Mouse (Mus musculus) heart, embryonic 11.5 days (tissue): ENCODE measurements around the gene Prpsap2. TPM values are rescaled to one million over a fixed set of nuclear protein-coding genes. Genes with fewer than 3 reads are reported as not detected.
A peak's percentile ranks its signal among the peaks of the same experiment; 100 is the strongest.

Experiments
- ATAC-seq: fragments of 200-750 bp; cut with Nextera tagmentation; replicated peaks from 2 replicates; pipeline ENCODE4 v1.8.0; 2017; ENCODE audit warnings: moderate library complexity; ENCODE audit not compliant: insufficient number of reproducible peaks, low FRiP score, low TSS enrichment
- H3K27ac ChIP-seq: fragments of 300-500 bp; sonication (generic); 2 replicates; pipeline ENCODE4 v1.5.1; 2014; ENCODE audit warnings: mild to moderate bottlenecking, low read depth, low read length
- H3K27me3 ChIP-seq: fragments of 300-500 bp; sonication (generic); 2 replicates; pipeline ENCODE4 v1.6.1; 2014; ENCODE audit warnings: mild to moderate bottlenecking, low read length, mixed read lengths; ENCODE audit not compliant: control insufficient read depth, insufficient read depth
- H3K36me3 ChIP-seq: fragments of 300-500 bp; sonication (generic); 2 replicates; pipeline ENCODE4 v1.6.1; 2014; ENCODE audit warnings: mild to moderate bottlenecking, low read length, moderate library complexity, mixed read lengths; ENCODE audit not compliant: control insufficient read depth, insufficient read depth
- H3K4me1 ChIP-seq: fragments of 300-500 bp; sonication (generic); 2 replicates; pipeline ENCODE4 v1.6.1; 2014; ENCODE audit warnings: low read length; ENCODE audit not compliant: control insufficient read depth, insufficient read depth
- H3K4me2 ChIP-seq: fragments of 300-500 bp; sonication (generic); 2 replicates; pipeline ENCODE4 v1.6.1; 2014; ENCODE audit warnings: mild to moderate bottlenecking, moderate library complexity
- H3K4me3 ChIP-seq: fragments of 300-500 bp; sonication (generic); 2 replicates; pipeline ENCODE4 v1.5.1; 2014; ENCODE audit warnings: low read depth, low read length
- H3K9ac ChIP-seq: fragments of 300-500 bp; sonication (generic); 2 replicates; pipeline ENCODE4 v1.6.1; 2014; ENCODE audit warnings: mild to moderate bottlenecking, low read depth, low read length, moderate library complexity
- H3K9me3 ChIP-seq: fragments of 300-500 bp; sonication (generic); replicated peaks from 2 replicates; pipeline ENCODE4 v1.6.1; 2016; ENCODE audit warnings: low read length; ENCODE audit not compliant: control insufficient read depth
- WGBS: fragments of 180-500 bp; shearing (Covaris S2); extraction: QIAGEN DNeasy Blood & Tissue Kit; methylation state at CpG from one replicate; pipeline ENCODE4 v1.1.7; 2014; ENCODE audit not compliant: insufficient replicate concordance; 5-methylcytosine and 5-hydroxymethylcytosine counted together
- polyA plus RNA-seq: library from polyadenylated mRNA; unstranded; fragments of >200 nt; fragmentation: Nextera tagmentation; extraction: Ambion mirVana; gene quantifications from 2 replicates; pipeline ENCODE4 v1.2.1, GENCODE M21; 2014

Gene Prpsap2
- polyA plus RNA-seq, 1 experiment from 2014 or later = 13.8 TPM

GRCm38 (mm10) chr11:61692996-61693395, 68.9 kb downstream of the Prpsap2 start:
- Histone ChIP-seq H3K9ac (no peak overlapping the region), H3K4me1 (peaks cover 15% of the 10 kb centered on the region), H3K9me3 (no peaks in the 10 kb centered on the region), H3K36me3 (no peaks in the 10 kb centered on the region), H3K27ac (no peak overlapping the region), H3K4me3 (no peak overlapping the region), H3K27me3 (no peaks in the 10 kb centered on the region), H3K4me2 (no peak overlapping the region)
- no peak for ATAC-seq
- 87% methylated on average over 5 of the region's 5 CpGs for WGBS

- WGBS = 31% methylated on average over 2 of the region's 2 CpGs
- no peak overlapping the region for H3K4me3 ChIP-seq
- no peak overlapping the region for H3K4me2 ChIP-seq
- no peaks in the 10 kb centered on the region for H3K36me3 ChIP-seq
- no peak overlapping the region for H3K9ac ChIP-seq
- H3K27me3 ChIP-seq = peaks cover 18% of the 10 kb centered on the region
- no peak for ATAC-seq
- peaks cover 57% of the 10 kb centered on the region for H3K4me1 ChIP-seq
- no peaks in the 10 kb centered on the region for H3K9me3 ChIP-seq
- H3K27ac ChIP-seq = no peak overlapping the region
Measured at GRCm38 (mm10) chr11:61687595-61687994, 74.3 kb downstream of the Prpsap2 start.

GRCm38 (mm10) chr11:61686906-61687453, 74.9 kb downstream of the Prpsap2 start:
- Histone ChIP-seq H3K9me3 (no peaks in the 10 kb centered on the region), H3K9ac (no peak overlapping the region), H3K4me3 (no peak overlapping the region), H3K4me1 (peaks cover 57% of the 10 kb centered on the region), H3K36me3 (no peaks in the 10 kb centered on the region), H3K27me3 (peaks cover 18% of the 10 kb centered on the region), H3K27ac (0 out of 2 replicates have a peak overlapping the region, but pooled peaks have one; percentile 25), H3K4me2 (peak overlapping the region; percentile 24)
- ATAC-seq = no peak
- 38% methylated on average over 10 of the region's 10 CpGs for WGBS

DNA sequence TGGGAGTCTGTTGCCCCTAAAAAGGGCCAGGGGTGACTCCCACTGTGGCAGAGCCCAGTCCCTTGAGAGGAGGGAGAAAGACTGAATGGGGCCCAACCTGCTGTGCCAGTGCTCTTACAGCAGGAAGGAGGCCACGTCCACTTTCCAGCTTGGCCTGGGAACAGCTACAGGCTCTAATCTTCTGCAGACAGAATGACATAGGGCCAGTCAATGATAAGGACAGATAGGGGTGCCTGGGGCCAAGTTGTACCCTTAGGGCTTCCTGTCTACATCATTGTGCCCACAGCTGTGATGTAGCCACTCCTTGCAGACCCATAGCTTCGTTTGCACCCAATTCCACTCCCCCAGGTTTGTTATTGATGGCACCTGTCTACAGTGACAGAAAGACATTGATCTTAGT, 75.7 kb downstream of the Prpsap2 start:
- WGBS = 14% methylated on average over 2 of the region's 2 CpGs
- Histone ChIP-seq H3K27ac (no peak overlapping the region; the same call in 1 of the 2 replicates), H3K27me3 (peaks cover 18% of the 10 kb centered on the region), H3K36me3 (no peaks in the 10 kb centered on the region), H3K4me1 (peaks cover 54% of the 10 kb centered on the region), H3K9ac (no peak overlapping the region), H3K9me3 (no peaks in the 10 kb centered on the region), H3K4me3 (no peak overlapping the region), H3K4me2 (peak overlapping the region; percentile 84)
- 0 out of 2 replicates have a peak, but pooled peaks have one; percentile 14 for ATAC-seq

- 39% methylated on average over 8 of the region's 8 CpGs for WGBS
- no peak for ATAC-seq
- peak overlapping the region; percentile 64 for H3K9ac ChIP-seq
- no peaks in the 10 kb centered on the region for H3K9me3 ChIP-seq
- H3K4me1 ChIP-seq = peaks cover 54% of the 10 kb centered on the region
- H3K4me3 ChIP-seq = peak overlapping the region; percentile 52
- H3K27ac ChIP-seq = no peak overlapping the region; the same call in 1 of the 2 replicates
- H3K36me3 ChIP-seq = no peaks in the 10 kb centered on the region
- H3K27me3 ChIP-seq = peaks cover 18% of the 10 kb centered on the region
- peak overlapping the region; percentile 84 for H3K4me2 ChIP-seq
Measured at GRCm38 (mm10) chr11:61685119-61685725, 76.7 kb downstream of the Prpsap2 start.

- Histone ChIP-seq H3K27me3 (peaks cover 18% of the 10 kb centered on the region), H3K4me2 (peak within 1 kb of the TSS; percentile 84), H3K4me3 (peak within 1 kb of the TSS; percentile 52), H3K27ac (no peak within 1 kb of the TSS; the same call in 1 of the 2 replicates), H3K9me3 (no peaks in the 10 kb centered on the region), H3K36me3 (no peaks in the 10 kb centered on the region), H3K9ac (peak within 1 kb of the TSS; percentile 64), H3K4me1 (peaks cover 47% of the 10 kb centered on the region)
- 2% methylated on average over 75 of the region's 76 CpGs for WGBS
- peak; percentile 79 for ATAC-seq
Measured at GRCm38 (mm10) chr11:61683907-61684731, 77.8 kb downstream of the Prpsap2 start, which contains the start of gene Fam83g. Fam83g (plus strand) TSS chr11:61684091.

Other genes with a start within 250 kb of the Prpsap2 start
- 23.3 and 23.7 TPM in 2 replicates for gene Epn2, start 182.4 kb downstream of the Prpsap2 start, polyA plus RNA-seq
- gene Grap, start 108.8 kb downstream of the Prpsap2 start, polyA plus RNA-seq = 7.3 and 8.9 TPM in 2 replicates
- 1.6 and 2.0 TPM in 2 replicates for gene Fam83g, start 78.0 kb downstream of the Prpsap2 start, polyA plus RNA-seq
- not detected in 2 replicates for gene Slc5a10, start 41.3 kb downstream of the Prpsap2 start, polyA plus RNA-seq
- gene Ulk2, start 93.0 kb upstream of the Prpsap2 start, polyA plus RNA-seq = 13.2 and 13.3 TPM in 2 replicates
- gene Akap10, start 168.2 kb upstream of the Prpsap2 start, polyA plus RNA-seq = 17.3 and 19.0 TPM in 2 replicates
- 11.3 and 17.1 TPM in 2 replicates for gene Specc1, start 194.7 kb upstream of the Prpsap2 start, polyA plus RNA-seq